Mouse (Mus musculus) lung, embryonic 16.5 days (tissue): ENCODE measurements around the gene Qpct. TPM values are rescaled to one million over a fixed set of nuclear protein-coding genes. Genes with fewer than 3 reads are reported as not detected.
"Not testable (repeated sequence)": the region's sequence is repeated elsewhere in the genome, so short reads cannot be mapped to it uniquely, and the experiment has no call there.

Experiments used
- ATAC-seq: fragments of 200-750 bp; cut with Nextera tagmentation; 2 replicates; pipeline ENCODE4 v1.8.0; 2017; ENCODE audit warnings: low read depth, mild to moderate bottlenecking, moderate library complexity
- H3K27ac ChIP-seq: fragments of 300-500 bp; sonication (generic); 2 replicates; pipeline ENCODE4 v1.5.1; 2014; ENCODE audit warnings: mild to moderate bottlenecking, control low read depth, low read length
- H3K27me3 ChIP-seq: fragments of 300-500 bp; sonication (generic); 2 replicates; pipeline ENCODE4 v1.6.1; 2014; ENCODE audit warnings: low read depth, low read length, mixed read lengths; ENCODE audit not compliant: control insufficient read depth, insufficient read depth
- H3K36me3 ChIP-seq: fragments of 300-500 bp; sonication (generic); 2 replicates; pipeline ENCODE4 v1.6.1; 2014; ENCODE audit warnings: low read length; ENCODE audit not compliant: control insufficient read depth, insufficient read depth
- H3K4me1 ChIP-seq: fragments of 300-500 bp; sonication (generic); replicated peaks from 2 replicates; pipeline ENCODE4 v1.6.1; 2014; ENCODE audit warnings: low read length, mixed read lengths; ENCODE audit not compliant: control insufficient read depth, insufficient read depth
- H3K4me2 ChIP-seq: fragments of 300-500 bp; sonication (generic); 2 replicates; pipeline ENCODE4 v1.6.1; 2014; ENCODE audit warnings: low read depth, low read length, control low read depth
- H3K4me3 ChIP-seq: fragments of 300-500 bp; sonication (generic); 2 replicates; pipeline ENCODE4 v1.5.1; 2014; ENCODE audit warnings: mild to moderate bottlenecking, low read length, control low read depth
- H3K9ac ChIP-seq: fragments of 300-500 bp; sonication (generic); 2 replicates; pipeline ENCODE4 v1.6.1; 2014; ENCODE audit warnings: low read length, control low read depth
- H3K9me3 ChIP-seq: fragments of 300-500 bp; sonication (generic); 2 replicates; pipeline ENCODE4 v1.6.1; 2016; ENCODE audit warnings: low read length; ENCODE audit not compliant: control insufficient read depth
- WGBS: fragments of 180-500 bp; shearing (Covaris S2); extraction: QIAGEN DNeasy Blood & Tissue Kit; methylation state at CpG from one replicate; pipeline ENCODE4 v1.1.7; 2014; 5-methylcytosine and 5-hydroxymethylcytosine counted together
- polyA plus RNA-seq: library from polyadenylated mRNA; unstranded; fragments of >200 nt; fragmentation: Nextera tagmentation; extraction: Ambion mirVana; gene quantifications from 2 replicates; pipeline ENCODE4 v1.2.1, GENCODE M21; 2015

The Qpct gene
- polyA plus RNA-seq, 1 experiment from 2014 or later = 25.9 TPM

GRCm38 (mm10) chr17:79095624-79096023 is 43.9 kb downstream of the Qpct start:
- Histone ChIP-seq H3K4me3 (no peak overlapping the region), H3K4me2 (no peak overlapping the region), H3K9me3 (no peaks in the 10 kb centered on the region), H3K9ac (no peak overlapping the region), H3K4me1 (no peaks in the 10 kb centered on the region; the same call in 1 of the 2 replicates), H3K27ac (no peak overlapping the region), H3K36me3 (no peaks in the 10 kb centered on the region), H3K27me3 (no peaks in the 10 kb centered on the region)
- no peak for ATAC-seq
- 80% methylated on average over 2 of the region's 2 CpGs for WGBS

GRCm38 (mm10) chr17:79099866-79100265 is 48.2 kb downstream of the Qpct start:
- Histone ChIP-seq H3K4me2 (no peak overlapping the region), H3K36me3 (no peaks in the 10 kb centered on the region), H3K27ac (no peak overlapping the region), H3K9me3 (no peaks in the 10 kb centered on the region), H3K9ac (no peak overlapping the region), H3K4me3 (no peak overlapping the region), H3K4me1 (no peaks in the 10 kb centered on the region), H3K27me3 (no peaks in the 10 kb centered on the region)
- ATAC-seq = no peak
- WGBS = 67% methylated on average over 4 of the region's 4 CpGs

- no peak overlapping the region for H3K4me3 ChIP-seq
- no peak overlapping the region for H3K27ac ChIP-seq
- no peaks in the 10 kb centered on the region for H3K36me3 ChIP-seq
- no peak for ATAC-seq
- H3K4me1 ChIP-seq = no peaks in the 10 kb centered on the region
- H3K9ac ChIP-seq = no peak overlapping the region
- H3K4me2 ChIP-seq = no peak overlapping the region
- 75% methylated on average over 6 of the region's 6 CpGs for WGBS
- no peaks in the 10 kb centered on the region for H3K27me3 ChIP-seq
- H3K9me3 ChIP-seq = no peaks in the 10 kb centered on the region
These were observed 56.5 kb downstream of the Qpct start for GRCm38 (mm10) chr17:79108238-79108637.

- Histone ChIP-seq H3K4me1 (no peaks in the 10 kb centered on the region), H3K36me3 (no peaks in the 10 kb centered on the region), H3K9me3 (no peaks in the 10 kb centered on the region), H3K4me2 (no peak overlapping the region), H3K27ac (no peak overlapping the region), H3K4me3 (no peak overlapping the region), H3K27me3 (no peaks in the 10 kb centered on the region), H3K9ac (no peak overlapping the region)
- ATAC-seq = no peak
- WGBS = 78% methylated on average over 9 of the region's 9 CpGs
These were observed 57.9 kb downstream of the Qpct start for GRCm38 (mm10) chr17:79109576-79109975.

GRCm38 (mm10) chr17:79110936-79111348 is 59.2 kb downstream of the Qpct start:
- no peaks in the 10 kb centered on the region for H3K9me3 ChIP-seq
- H3K9ac ChIP-seq = no peak overlapping the region
- no peak overlapping the region for H3K4me2 ChIP-seq
- no peak overlapping the region for H3K4me3 ChIP-seq
- H3K27me3 ChIP-seq = no peaks in the 10 kb centered on the region
- no peaks in the 10 kb centered on the region for H3K4me1 ChIP-seq
- H3K36me3 ChIP-seq = no peaks in the 10 kb centered on the region
- peak; percentile 57 for ATAC-seq
- no peak overlapping the region for H3K27ac ChIP-seq
- WGBS = 11% methylated on average over 5 of the region's 5 CpGs

GRCm38 (mm10) chr17:79115248-79115647 is 63.5 kb downstream of the Qpct start:
- not testable (repeated sequence) for H3K9me3 ChIP-seq, H3K9ac ChIP-seq, H3K4me3 ChIP-seq, H3K4me1 ChIP-seq, H3K36me3 ChIP-seq, H3K27me3 ChIP-seq, H3K4me2 ChIP-seq, H3K27ac ChIP-seq, ATAC-seq
- 49% methylated on average over 9 of the region's 9 CpGs for WGBS

- Histone ChIP-seq H3K27me3 (no peaks in the 10 kb centered on the region), H3K4me3 (no peak overlapping the region), H3K4me2 (no peak overlapping the region), H3K27ac (no peak overlapping the region), H3K4me1 (no peaks in the 10 kb centered on the region), H3K9ac (no peak overlapping the region), H3K9me3 (peaks cover 2% of the 10 kb centered on the region; the same call in 1 of the 2 replicates), H3K36me3 (no peaks in the 10 kb centered on the region)
- ATAC-seq = no peak
- 82% methylated on average over 1 of the region's 1 CpGs for WGBS
These were observed 67.4 kb downstream of the Qpct start for GRCm38 (mm10) chr17:79119066-79119465.

- Histone ChIP-seq H3K9ac (no peak overlapping the region), H3K27me3 (no peaks in the 10 kb centered on the region), H3K27ac (no peak overlapping the region), H3K9me3 (peaks cover 2% of the 10 kb centered on the region; the same call in 1 of the 2 replicates), H3K4me1 (no peaks in the 10 kb centered on the region), H3K4me3 (no peak overlapping the region), H3K36me3 (no peaks in the 10 kb centered on the region), H3K4me2 (no peak overlapping the region)
- ATAC-seq = no peak
- 81% methylated on average over 3 of the region's 3 CpGs for WGBS
These were observed 68.6 kb downstream of the Qpct start for GRCm38 (mm10) chr17:79120269-79120668.

GRCm38 (mm10) chr17:79133740-79134139 is 82.0 kb downstream of the Qpct start:
- Histone ChIP-seq H3K4me2 (peak overlapping the region; percentile 3; the same call in 1 of the 2 replicates), H3K27me3 (no peaks in the 10 kb centered on the region), H3K36me3 (no peaks in the 10 kb centered on the region), H3K4me1 (no peaks in the 10 kb centered on the region), H3K9me3 (no peaks in the 10 kb centered on the region), H3K4me3 (no peak overlapping the region), H3K27ac (no peak overlapping the region), H3K9ac (no peak overlapping the region)
- ATAC-seq = no peak
- WGBS = 41% methylated on average over 8 of the region's 8 CpGs

- Histone ChIP-seq H3K27ac (no peak overlapping the region), H3K4me1 (no peaks in the 10 kb centered on the region), H3K4me2 (no peak overlapping the region), H3K9ac (no peak overlapping the region), H3K9me3 (no peaks in the 10 kb centered on the region), H3K4me3 (no peak overlapping the region), H3K27me3 (no peaks in the 10 kb centered on the region), H3K36me3 (no peaks in the 10 kb centered on the region)
- whole genome bisulfite sequencing = 88% methylated on average over 6 of the region's 6 CpGs
- no peak for ATAC-seq
These were observed 84.1 kb downstream of the Qpct start for GRCm38 (mm10) chr17:79135826-79136225.
